Mouse (Mus musculus) cerebellum, adult 2 months (tissue): ENCODE data around the gene Ssu2.

Source experiments
- CTCF ChIP-seq: fragments of 200-500 bp; IDR thresholded peaks from 2 replicates; pipeline ENCODE4 v1.5.1; 2011; ENCODE audit warnings: low read depth, mild to moderate bottlenecking, control low read depth, low read length, moderate library complexity, borderline replicate concordance; ENCODE audit not compliant: insufficient read depth
- POLR2A ChIP-seq: fragments of 200-500 bp; IDR thresholded peaks from 2 replicates; pipeline ENCODE4 v1.6.1; 2011; ENCODE audit warnings: low read length, control low read depth, borderline replicate concordance; ENCODE audit not compliant: insufficient read depth

DNA sequence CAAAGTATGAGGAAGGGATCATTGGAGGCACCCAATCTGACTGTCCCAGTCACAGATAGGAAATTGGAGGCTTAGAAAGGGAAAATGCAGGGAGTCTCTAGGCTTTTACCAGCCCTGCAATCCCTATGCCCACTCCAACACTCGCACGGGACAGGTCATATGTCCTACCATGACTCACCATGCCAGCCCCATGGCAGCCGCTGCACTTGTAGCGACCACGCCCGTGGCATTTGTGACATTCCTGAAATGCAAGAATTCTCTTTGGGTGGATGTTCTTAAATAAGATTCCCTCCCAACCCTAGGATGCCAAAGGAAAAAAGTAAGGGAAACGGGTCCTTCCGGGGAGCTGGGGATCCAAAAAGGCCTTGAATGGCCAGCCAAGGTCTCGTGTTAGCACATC is 8.8 kb downstream of the Ssu2 start:
- TF ChIP-seq CTCF (no peak), POLR2A (no peak)
